Mouse (Mus musculus) cortical plate, adult 2 months (tissue): ENCODE results near the gene Gm9821.

Source experiments
- CTCF ChIP-seq: fragments of 200-500 bp; IDR thresholded peaks from 2 replicates; pipeline ENCODE4 v1.5.1; 2011; ENCODE audit warnings: mild to moderate bottlenecking, control low read depth, low read length; ENCODE audit not compliant: insufficient read depth; ENCODE audit errors: extremely low read depth
- POLR2A ChIP-seq: fragments of 200-500 bp; IDR thresholded peaks from 2 replicates; pipeline ENCODE4 v1.6.1; 2011; ENCODE audit warnings: mild to moderate bottlenecking, low read length, control low read depth; ENCODE audit not compliant: insufficient read depth; ENCODE audit errors: extremely low read depth

DNA sequence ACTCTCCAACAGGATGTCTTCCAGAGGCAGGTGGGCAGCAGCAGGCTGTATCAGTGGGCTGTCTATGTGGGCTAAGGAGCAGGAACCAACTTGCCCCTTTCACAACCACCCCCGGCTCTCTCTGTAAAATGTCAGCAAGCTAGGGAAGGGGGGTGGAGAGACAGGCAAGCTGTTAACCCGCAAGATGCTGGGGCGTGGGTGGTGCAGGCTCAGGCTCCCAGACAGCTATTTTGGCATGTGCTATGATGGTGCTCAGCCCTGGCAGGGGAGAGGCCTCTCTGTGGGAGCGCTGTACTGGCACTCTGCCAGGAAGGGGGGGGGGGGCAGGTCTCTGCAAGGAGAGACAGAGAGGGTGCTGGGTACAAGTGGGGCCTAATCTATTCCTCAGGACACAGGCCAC is 11.6 kb downstream of the Gm9821 start:
- TF ChIP-seq CTCF (no peak), POLR2A (no peak)
